Comparison of ENCODE assay signal across 12 mouse cellular contexts in genomic region chr13:120299991-120300442, GRCm38 (mm10). TPM values are rescaled to one million over a fixed set of nuclear protein-coding genes. Genes with fewer than 3 reads are reported as not detected.
DNase-seq lines count a peak whose midpoint lies in the region; ATAC-seq and TF ChIP-seq lines count a peak whose summit lies in the region.
"Had no signal": no experiment of that assay in that cellular context is flagged by ENCODE, and none has a peak within 500 bp of the region (broad histone marks: within the 10 kb centered on the region; RNA-seq: fewer than 3 reads in every experiment).

Gene BC147527, plus strand, starts transcription at chr13:120300392.

- no peak within 1 kb of the TSS for H3K9ac ChIP-seq in heart, postnatal 0 days (replicated peaks; ENCODE audit: low read depth, low read length)
- no peak within 1 kb of the TSS for H3K9ac ChIP-seq in midbrain, embryonic 15.5 days
- no peak within 1 kb of the TSS for H3K9ac ChIP-seq in midbrain, embryonic 13.5 days (replicated peaks)
- no peak within 1 kb of the TSS for H3K9ac ChIP-seq in midbrain, embryonic 16.5 days (ENCODE audit: low read depth, low read length)
- H3K9ac ChIP-seq: hindbrain, embryonic 12.5 days; limb, embryonic 15.5 days had no signal

- H3K9me3 ChIP-seq in heart, postnatal 0 days (replicated peaks; ENCODE audit: control insufficient read depth, low read length), result no peaks in the 10 kb centered on the region
- no peaks in the 10 kb centered on the region for H3K9me3 ChIP-seq in midbrain, embryonic 15.5 days
- no peaks in the 10 kb centered on the region for H3K9me3 ChIP-seq in midbrain, embryonic 13.5 days
- no peaks in the 10 kb centered on the region for H3K9me3 ChIP-seq in midbrain, embryonic 16.5 days (replicated peaks; ENCODE audit: control insufficient read depth, low read length, poor library complexity, severe bottlenecking)
- H3K9me3 ChIP-seq: hindbrain, embryonic 12.5 days; limb, embryonic 15.5 days had no signal

- TF ChIP-seq EP300 in heart, postnatal 0 days (IDR thresholded peaks at IDR 0.05; ENCODE audit: low read depth), result no peak

- no peak for TF ChIP-seq CTCF in heart, postnatal 0 days (IDR thresholded peaks at IDR 0.05; ENCODE audit: low read depth)

- 36% methylated on average over 2 of the region's 2 CpGs for WGBS in heart, postnatal 0 days
- WGBS in midbrain, embryonic 15.5 days, result 43% methylated on average over 2 of the region's 2 CpGs
- 54% methylated on average over 2 of the region's 2 CpGs for WGBS in midbrain, embryonic 13.5 days
- 43% methylated on average over 2 of the region's 2 CpGs for WGBS in midbrain, embryonic 16.5 days

- no peak within 1 kb of the TSS for H3K4me2 ChIP-seq in heart, postnatal 0 days (ENCODE audit: low read depth, low read length)
- no peak within 1 kb of the TSS for H3K4me2 ChIP-seq in midbrain, embryonic 15.5 days
- no peak within 1 kb of the TSS for H3K4me2 ChIP-seq in midbrain, embryonic 13.5 days (replicated peaks)
- H3K4me2 ChIP-seq in midbrain, embryonic 16.5 days (ENCODE audit: low read length), result no peak within 1 kb of the TSS
- H3K4me2 ChIP-seq: hindbrain, embryonic 12.5 days; limb, embryonic 15.5 days had no signal

- no peak for DNase-seq in heart, postnatal 0 days (ENCODE audit: low spot score)
- no peak for DNase-seq in heart, postnatal 14 days
- peak; percentile 0 for DNase-seq in ES-CJ7 (ENCODE audit: low read depth, low spot score)
- DNase-seq in lung, postnatal 36 days, result peak; percentile 35
- peak; percentile 45 to 63 for DNase-seq in thymus, adult 18-20 months

- peak within 1 kb of the TSS; percentile 6; the same call in 1 of the 2 replicates for H3K27ac ChIP-seq in heart, postnatal 0 days (ENCODE audit: low read depth)
- no peak within 1 kb of the TSS for H3K27ac ChIP-seq in midbrain, embryonic 15.5 days
- no peak within 1 kb of the TSS for H3K27ac ChIP-seq in midbrain, embryonic 13.5 days
- H3K27ac ChIP-seq in midbrain, embryonic 16.5 days (ENCODE audit: low read length), result no peak within 1 kb of the TSS
- H3K27ac ChIP-seq: hindbrain, embryonic 12.5 days; limb, embryonic 15.5 days had no signal

- H3K36me3 ChIP-seq in heart, postnatal 0 days (replicated peaks; ENCODE audit: control insufficient read depth, insufficient read depth, low read length), result no peaks in the 10 kb centered on the region
- no peaks in the 10 kb centered on the region for H3K36me3 ChIP-seq in midbrain, embryonic 15.5 days (replicated peaks)
- H3K36me3 ChIP-seq in midbrain, embryonic 13.5 days, result no peaks in the 10 kb centered on the region
- H3K36me3 ChIP-seq in midbrain, embryonic 16.5 days (ENCODE audit: control insufficient read depth, insufficient read depth, low read length), result no peaks in the 10 kb centered on the region
- H3K36me3 ChIP-seq: hindbrain, embryonic 12.5 days; limb, embryonic 15.5 days had no signal

- intact Hi-C loops in heart, postnatal 14 days (cut with DNase I), result no loop called here

- no peak for ATAC-seq in heart, postnatal 0 days (ENCODE audit: insufficient read depth, low read depth)
- no peak for ATAC-seq in midbrain, embryonic 15.5 days (replicated peaks)
- no peak for ATAC-seq in midbrain, embryonic 13.5 days
- ATAC-seq in midbrain, embryonic 16.5 days, result no peak

- no peak within 1 kb of the TSS for H3K4me3 ChIP-seq in heart, postnatal 0 days (ENCODE audit: low read depth, low read length)
- no peak within 1 kb of the TSS for H3K4me3 ChIP-seq in midbrain, embryonic 15.5 days
- no peak within 1 kb of the TSS for H3K4me3 ChIP-seq in midbrain, embryonic 13.5 days (replicated peaks)
- no peak within 1 kb of the TSS for H3K4me3 ChIP-seq in midbrain, embryonic 16.5 days (ENCODE audit: low read depth, low read length)
- H3K4me3 ChIP-seq: hindbrain, embryonic 12.5 days; limb, embryonic 15.5 days had no signal

- H3K27me3 ChIP-seq in heart, postnatal 0 days (ENCODE audit: control insufficient read depth, insufficient read depth, low read length), result no peaks in the 10 kb centered on the region
- no peaks in the 10 kb centered on the region for H3K27me3 ChIP-seq in midbrain, embryonic 15.5 days (replicated peaks)
- no peaks in the 10 kb centered on the region for H3K27me3 ChIP-seq in midbrain, embryonic 13.5 days
- H3K27me3 ChIP-seq in midbrain, embryonic 16.5 days (ENCODE audit: control insufficient read depth, insufficient read depth, low read depth, low read length), result no peaks in the 10 kb centered on the region
- H3K27me3 ChIP-seq: hindbrain, embryonic 12.5 days; limb, embryonic 15.5 days had no signal

- H3K4me1 ChIP-seq in heart, postnatal 0 days (ENCODE audit: control insufficient read depth, insufficient read depth), result no peaks in the 10 kb centered on the region
- no peaks in the 10 kb centered on the region for H3K4me1 ChIP-seq in midbrain, embryonic 15.5 days
- H3K4me1 ChIP-seq in midbrain, embryonic 13.5 days (replicated peaks), result no peaks in the 10 kb centered on the region
- H3K4me1 ChIP-seq in midbrain, embryonic 16.5 days (ENCODE audit: control insufficient read depth, insufficient read depth, low read length), result no peaks in the 10 kb centered on the region
- H3K4me1 ChIP-seq: hindbrain, embryonic 12.5 days; limb, embryonic 15.5 days had no signal

RNA-seq across cellular contexts. Expression of gene BC147527, which starts in this region (rescaled TPM):
- total RNA-seq in heart, postnatal 0 days (2014; rRNA removed; ENCODE audit: low replicate concordance), result not detected in 2 replicates
- 0.36 TPM in 1 of 2 replicates, not detected in the other for polyA plus RNA-seq in heart, postnatal 0 days (2015; fragmentation: Nextera tagmentation; extraction: Ambion mirVana)
- not detected for total RNA-seq in heart, postnatal 14 days (2021)
- not detected in 2 replicates for polyA plus RNA-seq in midbrain, embryonic 15.5 days (2015; fragmentation: Nextera tagmentation; extraction: Ambion mirVana)
- 0.13 TPM in 1 of 2 replicates, not detected in the other for polyA plus RNA-seq in midbrain, embryonic 13.5 days (2015; fragmentation: Nextera tagmentation; extraction: Ambion mirVana)
- not detected in 2 replicates for polyA plus RNA-seq in midbrain, embryonic 16.5 days (2015; fragmentation: Nextera tagmentation; extraction: Ambion mirVana)
- total RNA-seq: layer of hippocampus, adult 18-20 months had no signal
- polyA plus RNA-seq: hindbrain, embryonic 12.5 days; neural tube, embryonic 11.5 days had no signal

Comparison
In these comparisons a context has a peak if more than half of its experiments do, and no peak if none do; other contexts are left out.
1. DNase-seq: peak in ES-CJ7 (single experiment), lung, postnatal 36 days (single experiment) and thymus, adult 18-20 months (2 of 2); none in heart, postnatal 0 days (single experiment) and heart, postnatal 14 days (0 of 2).